Mouse (Mus musculus): ENCODE results near the gene Asl. TPM values are rescaled to one million over a fixed set of nuclear protein-coding genes. Genes with fewer than 3 reads are reported as not detected.

Gene Asl
- polyA plus RNA-seq, 1 experiment from 2014 or later, result 55.7 TPM

DNA sequence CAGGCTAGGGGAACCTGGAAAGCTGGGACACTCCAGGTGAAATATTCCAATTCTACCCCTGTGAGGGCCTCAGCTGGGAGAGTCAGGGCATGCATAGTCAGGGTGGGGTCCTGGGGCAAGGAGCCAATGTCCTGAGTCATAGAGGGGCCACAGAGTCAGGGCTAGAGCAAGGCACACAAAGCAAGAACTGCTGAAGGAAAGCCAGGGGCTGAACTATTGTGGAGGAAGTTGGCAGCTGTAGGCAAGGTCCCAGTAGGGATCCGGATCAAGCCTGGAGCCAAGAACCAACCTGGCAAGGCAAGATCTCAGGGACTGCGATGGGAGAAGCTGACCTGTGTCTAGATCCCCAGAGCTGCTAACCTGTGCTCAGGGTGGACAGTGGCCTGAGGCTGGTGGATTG lies 34.7 kb upstream of the Asl start:
- H3K4me1 ChIP-seq (replicated peaks; ENCODE audit: control insufficient read depth, insufficient read depth, low read length), result no peaks in the 10 kb centered on the region
- peaks cover 8% of the 10 kb centered on the region; the same call in 1 of the 2 replicates for H3K36me3 ChIP-seq (ENCODE audit: control insufficient read depth, insufficient read depth, low read length)
- no peak overlapping the region for H3K9ac ChIP-seq (ENCODE audit: low read length)
- DNase-seq (ENCODE audit: low spot score) (no peak), ATAC-seq (replicated peaks; ENCODE audit: low FRiP score, low TSS enrichment, low read depth) (no peak)
- 78% methylated on average over 2 of the region's 2 CpGs for WGBS
- H3K4me3 ChIP-seq (ENCODE audit: low read depth, low read length), result no peak overlapping the region
- no peak overlapping the region for H3K27ac ChIP-seq (ENCODE audit: low read depth)
- no peak overlapping the region for H3K4me2 ChIP-seq (ENCODE audit: low read length)
- no peaks in the 10 kb centered on the region for H3K27me3 ChIP-seq (replicated peaks; ENCODE audit: control insufficient read depth, insufficient read depth, low read length)
- H3K9me3 ChIP-seq (ENCODE audit: control insufficient read depth, low read length), result peaks cover 3% of the 10 kb centered on the region; the same call in 1 of the 2 replicates

- Histone ChIP-seq H3K9me3 (ENCODE audit: control insufficient read depth, low read length) (peaks cover 3% of the 10 kb centered on the region; the same call in 1 of the 2 replicates), H3K4me1 (replicated peaks; ENCODE audit: control insufficient read depth, insufficient read depth, low read length) (no peaks in the 10 kb centered on the region), H3K27me3 (replicated peaks; ENCODE audit: control insufficient read depth, insufficient read depth, low read length) (no peaks in the 10 kb centered on the region), H3K4me3 (ENCODE audit: low read depth, low read length) (no peak overlapping the region), H3K36me3 (ENCODE audit: control insufficient read depth, insufficient read depth, low read length) (peaks cover 8% of the 10 kb centered on the region; the same call in 1 of the 2 replicates), H3K9ac (ENCODE audit: low read length) (no peak overlapping the region), H3K4me2 (ENCODE audit: low read length) (no peak overlapping the region), H3K27ac (ENCODE audit: low read depth) (no peak overlapping the region)
- WGBS, result 83% methylated on average over 2 of the region's 2 CpGs
- ATAC-seq (replicated peaks; ENCODE audit: low FRiP score, low TSS enrichment, low read depth) (no peak), DNase-seq (ENCODE audit: low spot score) (no peak)
Observed at GRCm38 (mm10) chr5:130062096-130062495, 33.0 kb upstream of the Asl start.

DNA sequence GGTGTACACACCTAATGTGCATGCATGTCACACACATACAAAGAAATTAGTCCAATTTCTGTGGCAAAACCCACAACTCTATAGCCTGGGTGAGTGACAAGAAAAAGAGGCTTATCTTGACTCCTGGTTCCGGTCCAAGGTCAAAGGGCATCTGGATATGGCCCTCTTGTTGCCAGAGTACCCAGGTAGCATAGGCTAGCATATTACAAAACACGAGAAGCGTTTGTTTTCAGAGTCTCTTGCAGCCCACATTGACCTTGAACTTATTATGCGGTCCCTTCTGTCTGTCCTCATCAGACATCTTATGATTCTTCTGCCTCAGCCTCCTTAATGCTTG lies 31.2 kb upstream of the Asl start:
- Histone ChIP-seq H3K4me3 (ENCODE audit: low read depth, low read length) (no peak overlapping the region), H3K9me3 (ENCODE audit: control insufficient read depth, low read length) (no peaks in the 10 kb centered on the region), H3K27ac (ENCODE audit: low read depth) (no peak overlapping the region; the same call in 1 of the 2 replicates), H3K27me3 (replicated peaks; ENCODE audit: control insufficient read depth, insufficient read depth, low read length) (no peaks in the 10 kb centered on the region), H3K36me3 (ENCODE audit: control insufficient read depth, insufficient read depth, low read length) (peaks cover 12% of the 10 kb centered on the region; the same call in 1 of the 2 replicates), H3K4me2 (ENCODE audit: low read length) (no peak overlapping the region), H3K4me1 (replicated peaks; ENCODE audit: control insufficient read depth, insufficient read depth, low read length) (no peaks in the 10 kb centered on the region), H3K9ac (ENCODE audit: low read length) (no peak overlapping the region)
- ATAC-seq (replicated peaks; ENCODE audit: low FRiP score, low TSS enrichment, low read depth), result no peak
- 85% methylated on average over 4 of the region's 4 CpGs for WGBS
- DNase-seq (ENCODE audit: low spot score), result no peak

DNA sequence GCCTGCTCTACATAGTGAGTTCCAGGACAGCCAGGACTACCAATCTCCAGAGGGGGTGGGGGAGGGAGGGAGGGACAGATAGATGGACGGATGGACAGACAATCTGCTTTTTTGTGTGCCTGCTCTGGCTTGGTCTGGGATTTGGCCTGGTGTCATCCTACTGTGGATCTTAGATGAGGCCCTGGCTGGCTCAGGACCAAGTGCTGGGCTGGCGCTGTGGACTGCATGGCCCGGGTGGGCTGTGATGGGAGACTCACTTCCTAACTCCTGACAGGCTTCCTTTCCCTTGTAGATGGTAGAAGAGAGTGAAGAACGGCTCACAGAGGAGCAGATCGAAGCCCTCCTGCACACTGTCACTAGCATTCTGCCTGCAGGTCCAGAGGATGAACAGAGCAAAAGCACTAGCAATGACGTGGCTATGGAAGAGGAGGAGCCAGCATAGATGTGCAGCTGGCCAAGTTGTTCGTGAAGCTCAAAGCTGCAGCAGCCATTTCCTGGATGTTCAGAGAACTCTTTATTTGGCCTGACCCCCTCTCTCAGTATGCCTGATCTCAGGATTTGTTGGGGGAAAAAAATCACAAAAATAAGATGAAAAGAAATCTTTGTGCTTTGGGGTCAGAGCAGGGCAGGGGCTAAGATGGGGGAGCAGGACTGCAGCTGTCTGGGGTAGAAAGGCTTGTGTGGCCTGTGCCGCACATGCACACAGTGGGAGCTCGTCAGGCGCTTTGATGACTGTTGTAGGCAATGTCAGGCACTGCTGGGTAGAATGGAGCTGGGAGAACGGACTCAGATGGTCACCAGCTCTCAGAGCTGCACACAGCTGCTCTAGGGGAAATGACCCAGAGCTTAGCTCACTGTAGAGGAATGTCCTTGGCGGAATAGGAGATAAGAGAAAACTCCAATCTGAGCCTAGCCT lies 30.6 kb upstream of the Asl start:
- H3K36me3 ChIP-seq (ENCODE audit: control insufficient read depth, insufficient read depth, low read length), result peaks cover 15% of the 10 kb centered on the region; the same call in 1 of the 2 replicates
- no peak overlapping the region for H3K4me2 ChIP-seq (ENCODE audit: low read length)
- 73% methylated on average over 12 of the region's 12 CpGs for WGBS
- no peak overlapping the region for H3K9ac ChIP-seq (ENCODE audit: low read length)
- no peaks in the 10 kb centered on the region for H3K4me1 ChIP-seq (replicated peaks; ENCODE audit: control insufficient read depth, insufficient read depth, low read length)
- DNase-seq (ENCODE audit: low spot score), result no peak
- no peak overlapping the region for H3K4me3 ChIP-seq (ENCODE audit: low read depth, low read length)
- peak overlapping the region; percentile 3; the same call in 1 of the 2 replicates for H3K27ac ChIP-seq (ENCODE audit: low read depth)
- H3K27me3 ChIP-seq (replicated peaks; ENCODE audit: control insufficient read depth, insufficient read depth, low read length), result no peaks in the 10 kb centered on the region
- no peak; the same call in 1 of the 2 replicates for ATAC-seq (replicated peaks; ENCODE audit: low FRiP score, low TSS enrichment, low read depth)
- no peaks in the 10 kb centered on the region for H3K9me3 ChIP-seq (ENCODE audit: control insufficient read depth, low read length)

DNA sequence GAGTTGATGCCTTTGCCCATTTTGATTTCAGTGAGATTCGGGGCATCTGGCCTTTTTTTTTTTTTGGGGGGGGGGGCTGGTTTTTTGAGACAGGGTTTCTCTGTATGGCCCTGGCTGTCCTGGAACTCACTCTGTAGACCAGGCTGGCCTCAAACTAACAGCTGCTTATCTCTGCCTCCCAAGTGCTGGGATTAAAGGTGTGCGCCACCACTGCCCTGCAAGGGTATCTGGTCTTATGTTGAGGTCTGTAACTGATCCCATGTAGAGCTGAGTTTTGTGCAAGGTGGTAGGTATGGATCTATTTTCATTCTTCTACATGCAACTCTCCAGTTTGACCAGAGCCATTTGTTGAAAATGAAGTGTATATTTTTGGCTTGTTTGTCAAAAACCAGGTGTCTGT lies 27.3 kb upstream of the Asl start:
- no peak overlapping the region for H3K4me3 ChIP-seq (ENCODE audit: low read depth, low read length)
- ATAC-seq (replicated peaks; ENCODE audit: low FRiP score, low TSS enrichment, low read depth), result no peak
- H3K36me3 ChIP-seq (ENCODE audit: control insufficient read depth, insufficient read depth, low read length), result peaks cover 31% of the 10 kb centered on the region
- H3K4me2 ChIP-seq (ENCODE audit: low read length), result no peak overlapping the region
- no peak overlapping the region for H3K9ac ChIP-seq (ENCODE audit: low read length)
- 96% methylated on average over 2 of the region's 2 CpGs for WGBS
- H3K27me3 ChIP-seq (replicated peaks; ENCODE audit: control insufficient read depth, insufficient read depth, low read length), result no peaks in the 10 kb centered on the region
- H3K27ac ChIP-seq (ENCODE audit: low read depth), result no peak overlapping the region
- no peaks in the 10 kb centered on the region for H3K4me1 ChIP-seq (replicated peaks; ENCODE audit: control insufficient read depth, insufficient read depth, low read length)
- no peak for DNase-seq (ENCODE audit: low spot score)
- H3K9me3 ChIP-seq (ENCODE audit: control insufficient read depth, low read length), result no peaks in the 10 kb centered on the region

DNA sequence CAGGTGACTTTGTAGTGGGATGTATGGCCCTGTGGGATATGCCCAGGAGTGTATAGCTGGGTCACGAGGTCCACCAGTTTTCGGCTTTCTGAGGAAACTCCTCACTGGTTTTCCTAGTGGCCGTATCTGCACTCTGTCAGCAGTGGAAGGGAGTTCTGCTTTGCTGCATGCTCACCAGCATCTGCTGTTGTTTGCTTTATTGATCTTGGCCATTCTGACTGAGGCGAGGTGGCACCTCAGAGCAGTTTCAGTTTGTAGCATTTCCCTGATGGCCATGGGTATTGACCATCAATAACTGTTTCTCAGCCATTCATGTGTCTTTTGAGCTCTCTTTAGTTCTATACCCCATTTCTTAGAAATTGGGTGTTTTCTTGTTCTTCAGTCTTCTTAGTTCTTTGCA lies 26.6 kb upstream of the Asl start:
- DNase-seq (ENCODE audit: low spot score) (no peak), ATAC-seq (replicated peaks; ENCODE audit: low FRiP score, low TSS enrichment, low read depth) (no peak)
- no peak overlapping the region for H3K27ac ChIP-seq (ENCODE audit: low read depth)
- 87% methylated on average over 4 of the region's 4 CpGs for WGBS
- H3K9ac ChIP-seq (ENCODE audit: low read length), result no peak overlapping the region
- H3K4me3 ChIP-seq (ENCODE audit: low read depth, low read length), result no peak overlapping the region
- H3K9me3 ChIP-seq (ENCODE audit: control insufficient read depth, low read length), result no peaks in the 10 kb centered on the region
- peaks cover 36% of the 10 kb centered on the region for H3K36me3 ChIP-seq (ENCODE audit: control insufficient read depth, insufficient read depth, low read length)
- H3K4me2 ChIP-seq (ENCODE audit: low read length), result no peak overlapping the region
- no peaks in the 10 kb centered on the region for H3K27me3 ChIP-seq (replicated peaks; ENCODE audit: control insufficient read depth, insufficient read depth, low read length)
- no peaks in the 10 kb centered on the region for H3K4me1 ChIP-seq (replicated peaks; ENCODE audit: control insufficient read depth, insufficient read depth, low read length)

DNA sequence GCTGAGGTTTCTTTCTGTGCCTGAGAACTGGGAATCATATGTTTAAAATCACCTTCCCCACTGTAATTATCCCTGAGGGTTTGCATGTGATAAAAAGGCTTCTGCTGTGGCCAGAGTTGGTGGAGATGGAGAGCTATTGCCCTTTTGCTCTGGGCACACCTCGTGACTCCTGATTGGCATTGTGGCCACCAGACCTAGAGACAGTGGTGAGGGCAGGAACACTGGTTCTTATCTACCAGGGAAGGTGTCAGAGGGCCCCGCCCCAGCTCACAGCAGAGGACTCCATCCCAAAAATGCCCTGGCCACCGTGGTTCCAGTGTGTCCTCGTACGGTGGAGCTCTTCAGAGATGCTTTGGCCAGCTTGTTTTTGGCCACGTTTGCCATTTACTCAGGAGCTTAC lies 23.9 kb upstream of the Asl start:
- H3K4me2 ChIP-seq (ENCODE audit: low read length), result no peak overlapping the region
- H3K27me3 ChIP-seq (replicated peaks; ENCODE audit: control insufficient read depth, insufficient read depth, low read length), result no peaks in the 10 kb centered on the region
- H3K27ac ChIP-seq (ENCODE audit: low read depth), result no peak overlapping the region
- no peak for ATAC-seq (replicated peaks; ENCODE audit: low FRiP score, low TSS enrichment, low read depth)
- no peak overlapping the region for H3K9ac ChIP-seq (ENCODE audit: low read length)
- no peaks in the 10 kb centered on the region for H3K9me3 ChIP-seq (ENCODE audit: control insufficient read depth, low read length)
- H3K36me3 ChIP-seq (ENCODE audit: control insufficient read depth, insufficient read depth, low read length), result peaks cover 46% of the 10 kb centered on the region
- DNase-seq (ENCODE audit: low spot score), result no peak
- H3K4me3 ChIP-seq (ENCODE audit: low read depth, low read length), result no peak overlapping the region
- no peaks in the 10 kb centered on the region; the same call in 1 of the 2 replicates for H3K4me1 ChIP-seq (replicated peaks; ENCODE audit: control insufficient read depth, insufficient read depth, low read length)
- WGBS, result 88% methylated on average over 6 of the region's 6 CpGs

DNA sequence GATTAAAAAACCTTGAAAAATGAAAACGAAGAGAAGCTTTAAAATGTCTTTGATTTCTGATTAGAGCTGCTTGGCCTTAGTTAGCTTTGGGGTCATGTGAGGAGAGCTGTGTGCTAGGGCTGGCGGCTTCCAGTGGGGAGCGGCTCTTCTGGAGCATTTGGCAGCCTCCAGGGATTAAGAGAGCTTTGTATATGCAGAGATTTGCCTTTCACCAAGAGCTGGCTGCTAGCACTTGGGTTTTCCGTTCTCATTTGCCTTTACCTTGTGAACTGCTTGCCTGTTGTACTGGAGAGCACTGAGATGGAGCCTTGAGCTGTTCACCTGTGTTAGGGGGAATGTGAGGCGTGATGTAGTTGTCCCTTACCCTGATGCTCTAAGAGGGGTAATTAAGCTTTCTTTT lies 23.5 kb upstream of the Asl start:
- Histone ChIP-seq H3K9ac (ENCODE audit: low read length) (no peak overlapping the region), H3K27ac (ENCODE audit: low read depth) (no peak overlapping the region), H3K4me2 (ENCODE audit: low read length) (no peak overlapping the region), H3K9me3 (ENCODE audit: control insufficient read depth, low read length) (no peaks in the 10 kb centered on the region), H3K36me3 (ENCODE audit: control insufficient read depth, insufficient read depth, low read length) (peaks cover 46% of the 10 kb centered on the region), H3K4me1 (replicated peaks; ENCODE audit: control insufficient read depth, insufficient read depth, low read length) (no peaks in the 10 kb centered on the region; the same call in 1 of the 2 replicates), H3K27me3 (replicated peaks; ENCODE audit: control insufficient read depth, insufficient read depth, low read length) (no peaks in the 10 kb centered on the region), H3K4me3 (ENCODE audit: low read depth, low read length) (no peak overlapping the region)
- WGBS, result 87% methylated on average over 5 of the region's 5 CpGs
- DNase-seq (ENCODE audit: low spot score), result no peak
- no peak for ATAC-seq (replicated peaks; ENCODE audit: low FRiP score, low TSS enrichment, low read depth)
